Mouse (Mus musculus): ENCODE measurements around the gene Mis18a. TPM values are rescaled to one million over a fixed set of nuclear protein-coding genes. Genes with fewer than 3 reads are reported as not detected.
A peak's percentile ranks its signal among the peaks of the same experiment; 100 is the strongest.

Gene Mis18a
- polyA plus RNA-seq, 1 experiment from 2014 or later = 81.0 TPM

- Histone ChIP-seq H3K9me3 (no peaks in the 10 kb centered on the region), H3K4me3 (no peak within 1 kb of the TSS), H3K36me3 (no peaks in the 10 kb centered on the region), H3K4me1 (replicated peaks) (peaks cover 27% of the 10 kb centered on the region), H3K27me3 (ENCODE audit: insufficient read depth, poor library complexity, severe bottlenecking) (no peaks in the 10 kb centered on the region), H3K27ac (no peak within 1 kb of the TSS)
- WGBS = 84% methylated on average over 26 of the region's 26 CpGs
- DNase-seq (ENCODE audit: low spot score) = no peak
Observed at GRCm38 (mm10) chr16:90738092-90738956, 11.1 kb upstream of the Mis18a start, which contains the start of gene Mrap. Gene Mrap (plus strand): TSS chr16:90738207.

GRCm38 (mm10) chr16:90736672-90737270, 9.6 kb upstream of the Mis18a start:
- Histone ChIP-seq H3K36me3 (no peaks in the 10 kb centered on the region), H3K27me3 (ENCODE audit: insufficient read depth, poor library complexity, severe bottlenecking) (no peaks in the 10 kb centered on the region), H3K9me3 (no peaks in the 10 kb centered on the region), H3K4me1 (replicated peaks) (peaks cover 14% of the 10 kb centered on the region), H3K4me3 (no peak overlapping the region), H3K27ac (no peak overlapping the region)
- WGBS = 71% methylated on average over 10 of the region's 10 CpGs
- DNase-seq (ENCODE audit: low spot score) = no peak

GRCm38 (mm10) chr16:90735611-90736010, 8.4 kb upstream of the Mis18a start:
- Histone ChIP-seq H3K9me3 (peaks cover 5% of the 10 kb centered on the region; the same call in 1 of the 2 replicates), H3K36me3 (no peaks in the 10 kb centered on the region), H3K4me3 (no peak overlapping the region), H3K27ac (no peak overlapping the region), H3K27me3 (ENCODE audit: insufficient read depth, poor library complexity, severe bottlenecking) (no peaks in the 10 kb centered on the region), H3K4me1 (replicated peaks) (peaks cover 8% of the 10 kb centered on the region)
- DNase-seq (ENCODE audit: low spot score) = no peak
- WGBS = 74% methylated on average over 4 of the region's 4 CpGs

- DNase-seq (ENCODE audit: low spot score) = no peak
- Histone ChIP-seq H3K9me3 (peaks cover 5% of the 10 kb centered on the region; the same call in 1 of the 2 replicates), H3K27ac (peak overlapping the region; percentile 92), H3K4me1 (replicated peaks) (peaks cover 22% of the 10 kb centered on the region), H3K36me3 (peaks cover 37% of the 10 kb centered on the region), H3K4me3 (peak overlapping the region; percentile 76), H3K27me3 (ENCODE audit: insufficient read depth, poor library complexity, severe bottlenecking) (no peaks in the 10 kb centered on the region)
- WGBS = 6% methylated on average over 38 of the region's 38 CpGs
Observed at GRCm38 (mm10) chr16:90726600-90727227, 490 bp downstream of the Mis18a start.

- peaks cover 22% of the 10 kb centered on the region for H3K4me1 ChIP-seq (replicated peaks)
- H3K27me3 ChIP-seq (ENCODE audit: insufficient read depth, poor library complexity, severe bottlenecking) = no peaks in the 10 kb centered on the region
- peaks cover 63% of the 10 kb centered on the region for H3K36me3 ChIP-seq
- WGBS = 96% methylated on average over 4 of the region's 4 CpGs
- no peak for DNase-seq (ENCODE audit: low spot score)
- no peak overlapping the region for H3K27ac ChIP-seq
- H3K9me3 ChIP-seq = no peaks in the 10 kb centered on the region
- H3K4me3 ChIP-seq = no peak overlapping the region
Observed at GRCm38 (mm10) chr16:90724051-90724450, 3.2 kb downstream of the Mis18a start.

GRCm38 (mm10) chr16:90710313-90710712, 16.9 kb downstream of the Mis18a start:
- peak overlapping the region; percentile 62 for H3K27ac ChIP-seq
- peaks cover 39% of the 10 kb centered on the region for H3K4me1 ChIP-seq (replicated peaks)

GRCm38 (mm10) chr16:90709711-90710289, 17.4 kb downstream of the Mis18a start:
- peak overlapping the region; percentile 29 for H3K4me3 ChIP-seq

More at GRCm38 (mm10) chr16:90710313-90710712, 16.9 kb downstream of the Mis18a start:
- 72% methylated on average over 12 of the region's 12 CpGs for WGBS
- no peak for DNase-seq (ENCODE audit: low spot score)
- peak overlapping the region; percentile 29 for H3K4me3 ChIP-seq
- H3K9me3 ChIP-seq = peaks cover 1% of the 10 kb centered on the region; the same call in 1 of the 2 replicates
- peaks cover 10% of the 10 kb centered on the region; the same call in 1 of the 2 replicates for H3K27me3 ChIP-seq (ENCODE audit: insufficient read depth, poor library complexity, severe bottlenecking)
- peaks cover under 1% of the 10 kb centered on the region; the same call in 1 of the 2 replicates for H3K36me3 ChIP-seq

GRCm38 (mm10) chr16:90706279-90706678, 20.9 kb downstream of the Mis18a start:
- H3K4me3 ChIP-seq = no peak overlapping the region
- no peak for DNase-seq (ENCODE audit: low spot score)
- 0 out of 2 replicates have a peak, but pooled peaks cover 4% of the 10 kb centered on the region for H3K27me3 ChIP-seq (ENCODE audit: insufficient read depth, poor library complexity, severe bottlenecking)
- peaks cover 40% of the 10 kb centered on the region for H3K4me1 ChIP-seq (replicated peaks)
- H3K9me3 ChIP-seq = no peaks in the 10 kb centered on the region
- WGBS = 33% methylated on average over 3 of the region's 3 CpGs
- H3K36me3 ChIP-seq = no peaks in the 10 kb centered on the region
- H3K27ac ChIP-seq = no peak overlapping the region

More at GRCm38 (mm10) chr16:90709711-90710289, 17.4 kb downstream of the Mis18a start:
- Histone ChIP-seq H3K27ac (peak overlapping the region; percentile 62), H3K4me1 (replicated peaks) (peaks cover 39% of the 10 kb centered on the region), H3K9me3 (no peaks in the 10 kb centered on the region), H3K36me3 (no peaks in the 10 kb centered on the region), H3K27me3 (ENCODE audit: insufficient read depth, poor library complexity, severe bottlenecking) (peaks cover 10% of the 10 kb centered on the region; the same call in 1 of the 2 replicates)
- DNase-seq (ENCODE audit: low spot score) = peak; percentile 68
- 29% methylated on average over 17 of the region's 17 CpGs for WGBS

GRCm38 (mm10) chr16:90704161-90704825, 22.9 kb downstream of the Mis18a start:
- 70% methylated on average over 13 of the region's 13 CpGs for WGBS
- Histone ChIP-seq H3K27me3 (ENCODE audit: insufficient read depth, poor library complexity, severe bottlenecking) (no peaks in the 10 kb centered on the region), H3K4me3 (no peak overlapping the region), H3K4me1 (replicated peaks) (peaks cover 25% of the 10 kb centered on the region), H3K36me3 (no peaks in the 10 kb centered on the region), H3K9me3 (no peaks in the 10 kb centered on the region), H3K27ac (no peak overlapping the region)
- no peak for DNase-seq (ENCODE audit: low spot score)

- DNase-seq (ENCODE audit: low spot score) = peak; percentile 38
- Histone ChIP-seq H3K4me1 (replicated peaks) (peaks cover 21% of the 10 kb centered on the region; the same call in 1 of the 2 replicates), H3K9me3 (no peaks in the 10 kb centered on the region), H3K27me3 (ENCODE audit: insufficient read depth, poor library complexity, severe bottlenecking) (no peaks in the 10 kb centered on the region), H3K36me3 (no peaks in the 10 kb centered on the region), H3K4me3 (no peak overlapping the region), H3K27ac (0 out of 2 replicates have a peak overlapping the region, but pooled peaks have one; percentile 36)
- WGBS = 12% methylated on average over 1 of the region's 1 CpGs
Observed at GRCm38 (mm10) chr16:90703646-90704045, 23.6 kb downstream of the Mis18a start.

- no peak for DNase-seq (ENCODE audit: low spot score)
- Histone ChIP-seq H3K27me3 (ENCODE audit: insufficient read depth, poor library complexity, severe bottlenecking) (no peaks in the 10 kb centered on the region), H3K36me3 (no peaks in the 10 kb centered on the region), H3K4me3 (no peak overlapping the region), H3K9me3 (no peaks in the 10 kb centered on the region), H3K4me1 (replicated peaks) (peaks cover 25% of the 10 kb centered on the region; the same call in 1 of the 2 replicates), H3K27ac (no peak overlapping the region)
- 94% methylated on average over 2 of the region's 2 CpGs for WGBS
Observed at GRCm38 (mm10) chr16:90701541-90701940, 25.7 kb downstream of the Mis18a start.

- no peak overlapping the region for H3K27ac ChIP-seq
- peaks cover 21% of the 10 kb centered on the region; the same call in 1 of the 2 replicates for H3K4me1 ChIP-seq (replicated peaks)
- no peak overlapping the region for H3K4me3 ChIP-seq
- H3K27me3 ChIP-seq (ENCODE audit: insufficient read depth, poor library complexity, severe bottlenecking) = no peaks in the 10 kb centered on the region
- no peak for DNase-seq (ENCODE audit: low spot score)
- no peaks in the 10 kb centered on the region for H3K9me3 ChIP-seq
- 88% methylated on average over 14 of the region's 14 CpGs for WGBS
- H3K36me3 ChIP-seq = no peaks in the 10 kb centered on the region
Observed at GRCm38 (mm10) chr16:90699390-90699789, 27.8 kb downstream of the Mis18a start.

Data from hindbrain, embryonic 10.5 days (tissue).